Mouse (Mus musculus): ENCODE measurements around the gene Zfp526. TPM values are rescaled to one million over a fixed set of nuclear protein-coding genes. Genes with fewer than 3 reads are reported as not detected.

The Zfp526 gene
- total RNA-seq, 2 experiments from 2014 or later, result 5.4 to 5.9 TPM

DNA sequence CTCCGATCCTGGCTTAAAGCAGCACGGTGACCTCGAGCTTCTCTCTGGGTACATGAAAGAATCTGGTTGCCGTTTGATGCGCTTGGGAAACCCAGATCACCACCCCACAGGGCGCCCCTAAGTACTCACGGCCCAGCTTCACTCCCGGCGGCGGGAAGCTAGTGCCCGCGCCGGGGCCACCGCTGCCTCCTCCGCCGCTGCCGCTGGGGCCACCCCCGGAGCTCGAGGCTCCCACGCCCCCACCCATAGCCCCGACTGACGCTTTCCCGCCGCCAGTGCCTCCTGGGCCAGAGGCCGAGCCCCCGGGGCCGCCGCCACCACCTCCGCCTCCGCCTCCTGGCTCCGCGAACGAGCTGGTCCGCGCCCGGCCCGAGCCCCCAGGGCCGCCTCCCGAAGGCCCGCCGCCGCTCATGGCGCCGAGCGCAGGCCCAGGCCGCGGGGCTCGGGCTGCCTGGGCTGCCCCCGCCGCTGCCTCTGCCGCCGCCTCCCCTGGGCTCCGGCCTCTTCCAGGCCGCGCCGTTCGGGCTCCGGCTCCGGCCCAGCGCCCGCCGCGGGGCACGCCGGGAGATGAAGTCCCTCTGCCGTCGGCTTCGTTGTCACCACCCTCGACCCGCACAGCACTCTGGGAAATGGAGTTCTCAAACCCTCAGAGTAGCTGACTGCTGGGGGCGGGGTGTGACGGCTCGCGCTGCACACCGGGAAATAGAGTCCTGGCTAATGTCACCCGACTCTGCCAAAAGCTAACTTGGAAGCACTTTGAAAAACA, 16.2 kb downstream of the Zfp526 start, which contains the start of gene Gsk3a:
TSS of gene Gsk3a (minus strand) at position 603 of the 766 bp plus-strand sequence.
- intact Hi-C loops (cut with DNase I; ENCODE audit: low total_unique reads), result no loop called here
- peak; percentile 99 for DNase-seq

DNA sequence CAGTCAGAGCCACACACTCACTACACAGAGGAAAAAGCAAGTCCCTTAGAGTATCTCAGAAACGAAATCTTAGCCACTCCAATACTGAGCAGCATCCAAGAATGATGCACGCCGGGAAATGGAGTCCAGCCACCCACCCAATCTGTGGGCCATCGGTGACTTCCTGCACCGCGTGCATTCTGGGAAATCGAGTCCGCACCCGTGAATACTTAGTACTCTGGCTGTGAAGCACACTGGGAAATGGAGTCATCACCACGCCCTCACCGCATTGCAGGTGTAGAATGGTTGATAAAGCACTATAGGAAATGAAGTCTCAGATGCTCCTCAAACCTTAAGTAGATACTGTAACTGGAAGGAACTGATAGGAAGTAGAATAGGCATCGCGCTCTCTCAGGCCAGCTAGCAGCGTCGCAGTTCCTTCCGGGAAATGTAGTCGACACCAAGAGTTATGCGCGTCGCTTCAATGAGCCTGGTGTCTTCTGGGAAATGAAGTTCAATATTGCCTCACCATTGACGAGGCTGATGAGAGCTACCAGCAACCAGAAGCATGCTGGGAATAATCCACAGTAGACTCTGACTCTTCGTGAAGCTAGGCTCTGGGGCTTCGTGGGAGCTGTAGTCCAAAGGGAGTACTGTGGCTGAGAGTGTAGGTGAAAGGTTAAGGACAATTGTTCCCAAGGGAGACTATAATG, 16.9 kb downstream of the Zfp526 start:
- intact Hi-C loops (cut with DNase I; ENCODE audit: low total_unique reads), result no loop called here
- DNase-seq, result peak; percentile 91

DNA sequence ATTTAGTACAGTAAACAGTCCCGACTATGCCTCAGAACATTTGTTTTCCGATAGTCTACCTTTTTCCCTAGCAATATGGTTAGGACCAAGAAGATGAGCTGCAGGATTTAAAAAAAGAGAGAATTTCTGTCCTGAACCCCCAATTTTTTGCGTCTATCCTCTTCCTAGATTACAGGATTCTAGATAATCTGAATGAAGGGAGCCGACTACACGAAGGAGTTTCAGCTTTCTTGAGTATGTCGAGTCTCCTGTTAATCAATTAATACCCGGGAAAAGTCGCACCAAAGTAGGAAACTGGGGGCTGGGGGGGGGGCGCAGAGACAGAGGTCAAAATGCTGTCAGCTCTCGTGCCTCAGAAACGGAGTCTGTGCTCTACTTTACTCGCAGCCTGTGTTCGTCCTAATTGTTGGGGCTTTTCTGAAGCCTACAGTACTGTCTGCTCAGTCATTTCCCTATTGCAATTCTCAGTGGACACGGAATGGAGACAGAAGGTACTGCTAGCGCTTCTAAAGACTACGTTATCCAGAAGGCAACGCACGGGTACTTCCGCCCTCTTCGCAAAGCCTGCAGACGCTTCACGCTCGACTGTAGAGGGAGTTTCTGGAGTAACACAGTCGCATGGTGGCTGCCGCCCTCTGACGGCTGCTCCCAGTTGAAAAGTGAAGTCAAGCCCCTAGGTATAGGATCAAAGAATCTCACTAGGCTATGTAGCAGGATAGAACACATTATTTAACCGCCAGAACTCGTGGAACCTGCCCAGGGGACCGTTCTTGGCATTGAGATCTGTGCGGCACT, 17.8 kb downstream of the Zfp526 start:
- intact Hi-C loops (cut with DNase I; ENCODE audit: low total_unique reads), result no loop called here
- peak; percentile 82 for DNase-seq

GRCm38 (mm10) chr7:25240631-25241030, 19.4 kb downstream of the Zfp526 start:
- intact Hi-C loops (cut with DNase I; ENCODE audit: low total_unique reads), result loop anchor here (5.0 to 10.0 kb wide), 2 partner anchors 37 to 74 kb away; partner anchors contain the start of gene Megf8
- DNase-seq, result no peak

GRCm38 (mm10) chr7:25241062-25241461, 19.8 kb downstream of the Zfp526 start:
- peak; percentile 62 for DNase-seq
- intact Hi-C loops (cut with DNase I; ENCODE audit: low total_unique reads), result loop anchor here (5.0 to 10.0 kb wide), 2 partner anchors 36 to 74 kb away; partner anchors contain the start of gene Megf8

DNA sequence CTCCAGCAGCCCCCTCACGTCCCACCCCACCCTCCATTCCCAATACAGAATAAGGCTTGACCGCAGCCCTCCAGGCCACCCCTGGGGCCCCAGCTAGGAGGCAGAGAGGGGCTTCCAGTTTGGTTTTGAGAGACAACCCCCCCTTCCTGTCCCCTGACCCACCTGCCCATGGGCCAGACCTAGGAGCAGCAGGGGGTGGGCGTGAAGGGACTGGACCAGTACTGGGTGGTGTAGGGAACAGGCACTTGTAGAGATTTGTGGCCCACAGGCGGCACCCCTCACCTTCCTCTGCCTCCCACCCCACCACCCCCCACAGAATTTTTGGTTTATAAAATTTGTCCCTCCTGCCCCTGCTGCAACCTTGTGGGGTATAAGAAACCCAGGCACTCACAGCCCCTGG, 22.1 kb downstream of the Zfp526 start:
- intact Hi-C loops (cut with DNase I; ENCODE audit: low total_unique reads), result loop anchor here (5.0 to 10.0 kb wide), 2 partner anchors 34 to 71 kb away; partner anchors contain the start of gene Megf8
- no peak for DNase-seq

GRCm38 (mm10) chr7:25244562-25245369, 23.5 kb downstream of the Zfp526 start:
- intact Hi-C loops (cut with DNase I; ENCODE audit: low total_unique reads), result loop anchor here (5.0 to 10.0 kb wide), 2 partner anchors 33 to 70 kb away; partner anchors contain the start of gene Megf8

GRCm38 (mm10) chr7:25246079-25246758, 25.0 kb downstream of the Zfp526 start:
- intact Hi-C loops (cut with DNase I; ENCODE audit: low total_unique reads), result loop anchor here (10.0 kb wide), 1 partner anchor 69 kb away; the partner anchor contains the start of gene Megf8
- no peak for DNase-seq

More at GRCm38 (mm10) chr7:25244562-25245369, 23.5 kb downstream of the Zfp526 start:
- no peak for DNase-seq

DNA sequence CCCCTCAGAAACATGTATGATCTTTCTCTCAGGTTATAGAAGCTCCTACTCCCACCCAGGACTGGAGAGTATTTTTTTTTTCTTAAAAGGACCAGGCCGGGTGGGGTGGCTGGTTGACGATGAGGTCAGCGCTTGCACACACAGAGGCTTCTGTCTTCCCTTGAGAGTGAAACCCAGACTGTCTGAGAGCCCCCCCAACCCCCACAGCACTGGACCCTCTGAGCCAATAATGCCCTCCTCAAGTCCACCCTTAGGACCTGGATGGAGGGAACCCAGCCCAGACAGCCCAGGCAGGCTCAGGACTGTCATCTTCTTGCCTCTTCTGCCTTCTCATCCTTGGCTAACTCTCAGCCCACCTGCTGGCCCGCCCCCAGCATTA, 25.5 kb downstream of the Zfp526 start:
- intact Hi-C loops (cut with DNase I; ENCODE audit: low total_unique reads), result loop anchor here (10.0 kb wide), 1 partner anchor 68 kb away; the partner anchor contains the start of gene Megf8
- no peak for DNase-seq

- intact Hi-C loops (cut with DNase I; ENCODE audit: low total_unique reads), result loop anchor here (10.0 kb wide), 1 partner anchor 67 kb away; the partner anchor contains the start of gene Megf8
- DNase-seq, result no peak
Observed at GRCm38 (mm10) chr7:25247498-25247897, 26.3 kb downstream of the Zfp526 start.

GRCm38 (mm10) chr7:25248018-25248647, 26.9 kb downstream of the Zfp526 start:
- no peak for DNase-seq

GRCm38 (mm10) chr7:25248846-25249313, 27.7 kb downstream of the Zfp526 start:
- no peak for DNase-seq
- intact Hi-C loops (cut with DNase I; ENCODE audit: low total_unique reads), result loop anchor here (10.0 kb wide), 1 partner anchor 66 kb away; the partner anchor contains the start of gene Megf8

More at GRCm38 (mm10) chr7:25248018-25248647, 26.9 kb downstream of the Zfp526 start:
- intact Hi-C loops (cut with DNase I; ENCODE audit: low total_unique reads), result loop anchor here (10.0 kb wide), 1 partner anchor 67 kb away; the partner anchor contains the start of gene Megf8

DNA sequence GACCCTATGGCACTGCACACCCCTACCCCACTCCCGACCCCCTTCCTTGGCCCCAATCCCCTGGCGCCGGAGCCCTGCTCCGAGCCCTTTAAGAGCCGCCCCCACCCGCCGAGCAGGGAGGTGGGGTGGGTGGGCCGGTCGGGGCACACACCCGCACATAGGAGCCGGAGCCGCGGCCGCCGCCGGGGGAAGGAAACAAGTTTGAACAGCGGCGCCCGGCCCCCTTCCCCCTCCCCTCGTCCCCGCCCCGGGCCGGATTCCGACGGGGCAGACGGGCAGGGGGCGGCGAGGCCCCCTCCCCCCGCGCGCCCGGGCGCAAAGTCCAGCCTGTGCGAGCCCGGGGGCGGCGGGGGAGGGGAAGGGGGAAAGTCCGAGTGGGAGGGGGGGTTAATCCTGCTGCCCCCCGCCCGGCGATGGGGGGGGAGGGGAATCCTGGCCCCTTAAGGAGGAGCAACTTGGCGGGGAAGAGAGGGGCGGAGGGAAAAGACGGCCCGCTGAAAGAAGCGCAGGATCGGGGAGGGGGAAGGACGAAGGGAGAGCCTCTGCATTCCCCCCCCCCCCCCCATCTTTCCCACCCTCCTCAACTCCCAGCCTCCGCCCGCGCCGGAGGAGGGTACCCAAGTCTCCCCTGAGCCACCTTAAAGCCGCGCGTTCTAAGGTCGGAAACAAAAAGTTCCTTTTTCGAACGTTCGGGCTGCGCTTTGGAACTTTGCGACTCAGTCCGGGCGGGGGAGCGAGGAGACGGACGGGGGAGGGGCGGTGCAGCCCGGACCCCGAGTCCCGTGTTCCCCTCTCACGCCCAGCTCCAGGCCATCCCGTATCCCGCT, 28.3 kb downstream of the Zfp526 start:
- intact Hi-C loops (cut with DNase I; ENCODE audit: low total_unique reads), result loop anchor here (10.0 kb wide), 1 partner anchor 65 kb away; the partner anchor contains the start of gene Megf8
- DNase-seq, result peak; percentile 86

- intact Hi-C loops (cut with DNase I; ENCODE audit: low total_unique reads), result no loop called here
- DNase-seq, result peak; percentile 94
Observed at GRCm38 (mm10) chr7:25250141-25250972, 29.1 kb downstream of the Zfp526 start, which contains the start of gene Erf. Erf (minus strand) TSS chr7:25250761.

DNA sequence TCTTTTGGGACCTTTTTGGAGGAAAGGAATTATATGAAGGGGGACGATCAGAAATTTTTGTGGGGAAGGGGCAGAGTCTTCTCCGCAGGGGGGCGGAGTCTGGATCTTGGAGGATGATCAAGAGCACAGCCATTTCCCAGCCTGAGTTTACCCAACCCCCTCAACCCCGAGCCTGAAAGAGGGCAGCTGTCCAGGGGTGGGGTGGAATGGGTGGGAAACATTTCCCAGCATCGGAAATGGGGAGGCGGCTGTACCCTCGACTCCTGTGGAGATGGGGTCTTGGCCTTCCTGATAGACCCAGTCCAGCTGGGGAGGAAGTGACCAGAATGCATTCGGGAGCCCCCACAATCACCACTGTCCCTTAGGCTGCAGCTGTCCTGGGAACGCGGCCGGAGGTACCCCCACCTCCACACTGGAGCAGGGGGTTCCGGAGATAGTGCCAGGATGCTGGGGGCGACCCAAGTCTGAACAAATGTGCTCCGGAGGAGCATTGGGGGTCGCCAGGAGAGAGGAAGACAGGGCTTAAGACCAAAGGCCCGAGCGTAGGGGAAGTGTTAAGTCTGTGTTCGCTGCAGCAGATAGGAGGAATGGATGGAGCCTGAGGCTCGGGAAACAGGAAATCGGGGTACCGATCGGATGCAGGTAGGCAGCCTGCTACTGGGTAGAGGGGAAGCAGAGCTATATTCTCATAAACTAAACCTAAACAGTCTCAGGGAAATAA, 30.0 kb downstream of the Zfp526 start:
- peak; percentile 80 for DNase-seq
- intact Hi-C loops (cut with DNase I; ENCODE audit: low total_unique reads), result no loop called here

All from gastrocnemius, postnatal 14 days (tissue).